Mouse (Mus musculus) heart, adult 2 months (tissue): ENCODE results near the gene Tubb5.

ENCODE experiments used
- CTCF ChIP-seq: fragments of 200-600 bp; IDR thresholded peaks from 2 replicates; pipeline ENCODE4 v1.8.1; 2022; ENCODE audit warnings: antibody characterized with exemption, mild to moderate bottlenecking, moderate library complexity
- EP300 ChIP-seq: fragments of 200-500 bp; IDR thresholded peaks from 2 replicates; pipeline ENCODE4 v1.6.1; 2011; ENCODE audit warnings: low read depth, low read length, control low read depth; ENCODE audit not compliant: insufficient read depth
- POLR2A ChIP-seq: fragments of 200-500 bp; IDR thresholded peaks from 2 replicates; pipeline ENCODE4 v1.6.1; 2011; ENCODE audit warnings: mild to moderate bottlenecking, low read depth, low read length, control low read depth; ENCODE audit not compliant: insufficient read depth

GRCm38 (mm10) chr17:35834696-35835422 is 3.2 kb downstream of the Tubb5 start:
- TF ChIP-seq CTCF (no peak), EP300 (0 out of 2 replicates have a peak, but pooled peaks have one; percentile 13), POLR2A (0 out of 2 replicates have a peak, but pooled peaks have one; percentile 18)
